Mouse (Mus musculus) liver, adult 2 months (tissue): Measurements from ENCODE around the gene Elmsan1. TPM values are rescaled to one million over a fixed set of nuclear protein-coding genes. Genes with fewer than 3 reads are reported as not detected.

ENCODE experiments used
- DNase-seq: peaks from one replicate; pipeline ENCODE4 v3.0.0-alpha.2; 2011; ENCODE audit warnings: low read depth, low spot score; ENCODE audit errors: extremely low read depth
- H3K27ac ChIP-seq: fragments of 200-500 bp; replicated peaks from 2 replicates; pipeline ENCODE4 v1.5.1; 2012; ENCODE audit warnings: low read depth, mild to moderate bottlenecking, control low read depth, inconsistent platforms, low read length; ENCODE audit not compliant: insufficient read depth
- H3K27me3 ChIP-seq: fragments of 200-500 bp; 2 replicates; pipeline ENCODE4 v1.6.1; 2012; ENCODE audit warnings: mild to moderate bottlenecking, moderate library complexity, low read length, inconsistent platforms; ENCODE audit not compliant: control insufficient read depth, insufficient read depth
- H3K36me3 ChIP-seq: fragments of 200-500 bp; 2 replicates; pipeline ENCODE4 v1.6.1; 2012; ENCODE audit warnings: low read length, inconsistent platforms; ENCODE audit not compliant: control insufficient read depth, insufficient read depth
- H3K4me1 ChIP-seq: fragments of 200-500 bp; 2 replicates; pipeline ENCODE4 v1.6.1; 2011; ENCODE audit warnings: low read length; ENCODE audit not compliant: control insufficient read depth, insufficient read depth
- H3K4me3 ChIP-seq: fragments of 200-500 bp; 2 replicates; pipeline ENCODE4 v1.5.1; 2011; ENCODE audit warnings: low read depth, mild to moderate bottlenecking, control low read depth, low read length, moderate library complexity; ENCODE audit not compliant: insufficient read depth
- H3K79me2 ChIP-seq: fragments of 200-500 bp; 2 replicates; pipeline ENCODE4 v1.6.1; 2012; ENCODE audit warnings: inconsistent platforms, mild to moderate bottlenecking, low read length, moderate library complexity; ENCODE audit not compliant: control insufficient read depth, insufficient read depth
- H3K9ac ChIP-seq: fragments of 200-500 bp; 2 replicates; pipeline ENCODE4 v1.6.1; 2012; ENCODE audit warnings: low read depth, mild to moderate bottlenecking, control low read depth, inconsistent platforms, low read length
- CTCF ChIP-seq: fragments of 200-500 bp; IDR thresholded peaks from 2 replicates; pipeline ENCODE4 v1.5.1; 2011; ENCODE audit warnings: low read depth, low read length, control low read depth
- POLR2A ChIP-seq: fragments of 200-500 bp; IDR thresholded peaks from 2 replicates; pipeline ENCODE4 v1.6.1; 2011; ENCODE audit warnings: low read length, control low read depth; ENCODE audit not compliant: insufficient read depth; ENCODE audit errors: extremely low read depth
- WGBS: fragments of 180-500 bp; shearing (Covaris S2); methylation state at CpG from one replicate; pipeline ENCODE4 v1.1.7; 2018; 5-methylcytosine and 5-hydroxymethylcytosine counted together
- polyA plus RNA-seq: library from polyadenylated mRNA; depleted of rRNA; stranded (reverse); fragments of >200 nt; gene quantifications from 2 replicates; pipeline ENCODE4 v1.2.3, GENCODE M21; 2012
- total RNA-seq: library from RNA; depleted of rRNA; stranded (reverse); fragments of >200 nt; gene quantifications from 2 replicates; pipeline ENCODE4 v1.2.3, GENCODE M21; 2014

The Elmsan1 gene
- total and polyA plus RNA-seq, 2 experiments = 2.3 to 3.8 TPM

DNA sequence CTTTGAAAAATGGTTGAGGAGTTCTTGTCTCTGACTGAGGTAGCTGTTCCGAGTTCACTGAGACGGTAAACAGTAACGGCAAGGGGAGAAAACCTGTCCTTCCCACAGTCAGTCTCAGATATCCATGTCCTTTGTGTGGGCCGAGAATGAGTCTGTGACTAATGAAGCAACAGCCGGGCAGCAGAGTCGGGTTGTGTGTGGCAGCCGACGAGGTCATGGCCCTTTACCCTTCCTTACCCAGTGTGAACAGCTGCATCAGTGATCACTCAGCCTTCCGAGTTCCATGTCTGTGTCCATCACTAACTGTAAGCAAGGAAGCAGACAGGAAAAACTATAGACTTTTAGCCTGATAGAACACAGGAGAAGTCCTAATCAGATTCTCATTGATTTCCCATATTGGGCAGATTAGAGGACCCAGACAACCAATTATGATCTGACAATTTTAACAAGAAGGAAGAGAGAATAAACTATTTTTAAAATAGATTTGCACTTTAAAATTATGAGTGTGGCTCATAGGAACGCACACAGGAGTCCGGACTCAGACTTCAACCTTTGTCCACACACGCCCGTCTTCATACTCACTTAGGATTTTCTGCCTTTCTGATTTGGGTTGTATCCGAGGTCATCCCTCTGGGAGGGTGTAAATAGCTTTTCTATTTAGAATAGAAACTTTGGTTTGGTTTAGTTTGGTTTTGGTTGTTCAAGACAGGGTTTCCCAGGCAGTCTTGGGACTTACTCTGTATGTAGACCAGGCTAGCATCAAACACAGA lies 76.2 kb downstream of the Elmsan1 start:
- Histone ChIP-seq H3K79me2 (no peaks in the 10 kb centered on the region), H3K27me3 (no peaks in the 10 kb centered on the region), H3K4me1 (no peaks in the 10 kb centered on the region), H3K36me3 (no peaks in the 10 kb centered on the region), H3K9ac (no peak overlapping the region), H3K4me3 (no peak overlapping the region), H3K27ac (no peak overlapping the region)
- TF ChIP-seq CTCF (no peak), POLR2A (no peak)
- 78% methylated on average over 14 of the region's 14 CpGs for WGBS
- DNase-seq = no peak

DNA sequence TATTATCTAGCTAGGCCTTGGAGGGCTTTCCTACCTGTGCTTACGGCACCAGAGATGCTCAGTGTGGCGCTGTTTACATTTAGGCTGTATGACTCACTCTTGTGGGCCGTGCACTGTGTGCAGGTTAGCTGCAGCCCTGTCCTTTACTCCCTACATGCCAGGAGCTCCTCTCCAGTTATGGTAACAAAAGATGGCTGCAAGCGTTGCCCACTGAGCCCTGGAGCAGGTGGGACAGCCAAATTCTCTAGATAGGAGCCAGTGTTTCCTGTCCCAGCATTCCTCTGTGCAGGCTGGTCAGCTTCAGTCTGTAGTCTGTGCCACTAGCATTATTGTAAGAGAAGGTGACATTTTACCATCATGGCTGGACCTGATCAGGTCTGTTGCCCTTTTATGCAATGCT lies 77.4 kb downstream of the Elmsan1 start:
- H3K9ac ChIP-seq = no peak overlapping the region
- no peak for TF ChIP-seq CTCF
- TF ChIP-seq POLR2A = no peak
- WGBS = 89% methylated on average over 4 of the region's 4 CpGs
- no peaks in the 10 kb centered on the region for H3K27me3 ChIP-seq
- H3K27ac ChIP-seq = no peak overlapping the region
- no peak for DNase-seq
- no peak overlapping the region for H3K4me3 ChIP-seq
- H3K36me3 ChIP-seq = no peaks in the 10 kb centered on the region
- H3K79me2 ChIP-seq = no peaks in the 10 kb centered on the region
- H3K4me1 ChIP-seq = no peaks in the 10 kb centered on the region

DNA sequence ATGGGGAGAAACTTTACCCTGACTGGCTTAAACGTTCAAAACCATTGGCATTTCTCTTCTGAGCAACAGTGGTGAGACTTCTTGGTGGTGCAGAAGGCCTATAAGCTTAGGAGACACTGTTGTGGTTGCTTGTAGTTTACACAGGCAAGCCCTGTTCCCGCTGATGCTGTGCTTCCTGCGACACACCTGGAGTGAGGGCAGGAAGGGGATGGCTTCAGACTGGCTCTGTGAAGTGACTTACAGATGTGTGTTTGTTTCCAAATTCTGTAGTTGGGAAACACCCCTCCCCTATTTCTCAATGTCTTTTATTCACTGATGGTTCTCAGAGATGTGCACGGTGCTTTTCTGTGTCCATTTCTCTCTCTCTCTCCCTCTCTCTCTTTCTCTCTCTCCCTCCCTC lies 78.5 kb downstream of the Elmsan1 start:
- TF ChIP-seq POLR2A (no peak), CTCF (no peak)
- no peaks in the 10 kb centered on the region for H3K4me1 ChIP-seq

DNA sequence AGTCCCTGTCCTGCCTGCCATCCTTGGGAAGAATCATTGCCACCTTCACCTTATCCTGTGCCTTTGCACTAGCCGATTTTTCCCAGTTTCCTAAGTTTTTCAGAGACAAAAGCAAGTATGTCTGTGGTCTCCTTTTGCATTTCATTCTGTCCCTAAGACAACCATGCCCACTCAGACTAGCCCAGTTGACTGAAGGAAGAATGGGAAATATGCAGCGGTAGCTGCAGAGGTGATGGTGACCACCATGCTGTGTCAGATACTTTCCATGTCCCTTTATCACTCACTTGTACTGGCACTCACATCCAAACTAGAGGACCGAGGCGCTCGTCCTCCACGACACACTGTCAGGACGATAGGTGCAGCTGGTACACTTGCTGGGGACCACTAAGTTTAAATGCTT lies 81.5 kb downstream of the Elmsan1 start:
- no peak for TF ChIP-seq POLR2A
- no peak for TF ChIP-seq CTCF
- 98% methylated on average over 7 of the region's 7 CpGs for WGBS

More for the DNA sequence above, 78.5 kb downstream of the Elmsan1 start:
- Histone ChIP-seq H3K4me3 (no peak overlapping the region), H3K27ac (no peak overlapping the region), H3K27me3 (no peaks in the 10 kb centered on the region), H3K9ac (no peak overlapping the region), H3K79me2 (no peaks in the 10 kb centered on the region), H3K36me3 (no peaks in the 10 kb centered on the region)
- 48% methylated on average over 4 of the region's 4 CpGs for WGBS
- no peak for DNase-seq

DNA sequence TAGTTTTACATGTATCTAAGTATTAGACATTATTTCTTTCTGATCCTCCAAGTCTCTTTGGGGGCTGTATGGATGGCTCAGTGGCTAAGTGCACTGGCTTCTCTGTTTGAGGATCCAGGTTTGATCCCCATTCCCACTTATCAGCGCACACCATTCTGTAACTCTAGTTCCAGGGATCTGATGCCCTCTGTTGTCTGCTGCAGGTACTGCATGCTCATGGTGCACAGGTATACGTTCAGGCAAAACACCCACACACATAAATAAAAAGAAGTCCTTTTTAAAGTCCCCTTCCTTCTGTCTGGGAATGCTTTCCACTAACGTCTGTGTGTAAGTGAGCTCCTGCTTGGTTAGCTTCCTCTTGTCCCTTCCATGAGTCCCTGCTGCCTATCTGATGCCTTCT lies 86.4 kb downstream of the Elmsan1 start:
- Histone ChIP-seq H3K9ac (no peak overlapping the region), H3K4me3 (no peak overlapping the region), H3K27me3 (no peaks in the 10 kb centered on the region), H3K36me3 (no peaks in the 10 kb centered on the region), H3K4me1 (no peaks in the 10 kb centered on the region), H3K27ac (no peak overlapping the region), H3K79me2 (no peaks in the 10 kb centered on the region)
- TF ChIP-seq CTCF = peak; percentile 64; the same call in 1 of the 2 replicates
- TF ChIP-seq POLR2A = no peak
- WGBS = 73% methylated on average over 3 of the region's 3 CpGs
- DNase-seq = peak; percentile 33

More for the DNA sequence above, 81.5 kb downstream of the Elmsan1 start:
- Histone ChIP-seq H3K4me1 (no peaks in the 10 kb centered on the region), H3K27me3 (no peaks in the 10 kb centered on the region), H3K36me3 (no peaks in the 10 kb centered on the region), H3K79me2 (no peaks in the 10 kb centered on the region), H3K27ac (no peak overlapping the region), H3K9ac (no peak overlapping the region), H3K4me3 (no peak overlapping the region)
- DNase-seq = no peak

DNA sequence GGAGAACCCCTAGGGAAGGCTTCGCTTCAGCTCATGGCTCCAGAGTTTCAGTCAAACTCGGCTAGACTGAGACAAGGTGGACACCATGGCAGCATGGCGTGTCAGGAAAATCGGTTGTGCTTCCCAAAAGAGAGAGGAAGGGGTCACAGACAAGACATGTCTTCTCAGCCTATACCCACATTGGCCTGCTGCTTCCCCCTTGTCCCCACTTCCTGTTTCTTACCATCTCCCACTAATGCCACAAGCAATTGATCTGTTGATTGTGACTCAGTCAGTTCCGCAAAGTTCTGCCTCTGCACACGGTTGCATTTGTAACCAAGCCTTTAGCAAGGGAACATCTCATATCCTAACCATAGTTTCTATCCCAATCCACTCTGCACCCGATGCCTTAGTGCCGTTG lies 88.8 kb downstream of the Elmsan1 start:
- 94% methylated on average over 8 of the region's 8 CpGs for WGBS

More for the DNA sequence above, 88.8 kb downstream of the Elmsan1 start:
- Histone ChIP-seq H3K9ac (no peak overlapping the region), H3K4me3 (no peak overlapping the region), H3K4me1 (no peaks in the 10 kb centered on the region), H3K36me3 (no peaks in the 10 kb centered on the region), H3K27ac (no peak overlapping the region), H3K79me2 (no peaks in the 10 kb centered on the region), H3K27me3 (no peaks in the 10 kb centered on the region)
- no peak for DNase-seq
- TF ChIP-seq POLR2A (no peak), CTCF (no peak)
